8 mouse cellular contexts compared by ENCODE assay signal in the genomic region with DNA sequence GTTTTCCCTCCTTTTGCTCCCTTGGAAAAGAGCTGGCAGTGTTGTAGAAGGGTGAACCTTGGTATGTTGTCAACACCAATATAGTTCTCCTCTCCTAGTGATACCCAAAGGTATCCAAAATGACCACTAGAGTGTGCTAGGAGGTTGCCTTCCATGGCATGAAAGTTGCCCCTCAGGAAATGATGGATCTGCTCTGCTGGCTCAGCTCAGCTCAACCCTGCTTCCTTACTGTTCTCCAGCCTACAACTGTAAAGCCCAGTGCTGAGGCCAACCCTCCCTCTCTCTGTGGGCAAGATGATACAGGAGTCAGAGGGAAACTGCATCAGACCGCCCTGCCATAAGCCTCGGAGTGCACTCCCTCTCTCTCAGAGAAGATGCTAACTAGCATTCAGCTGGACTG. TPM values are rescaled to one million over a fixed set of nuclear protein-coding genes. Genes with fewer than 3 reads are reported as not detected.
DNase-seq lines count a peak whose midpoint lies in the region; ATAC-seq and TF ChIP-seq lines count a peak whose summit lies in the region.

No protein-coding gene starts in this region.

- peak; percentile 48 for TF ChIP-seq CTCF in liver, postnatal 0 days (IDR thresholded peaks at IDR 0.05; ENCODE audit: low read depth)

- H3K36me3 ChIP-seq in embryonic facial prominence, embryonic 11.5 days (replicated peaks; ENCODE audit: control insufficient read depth, insufficient read depth, low read depth, low read length), result no peaks in the 10 kb centered on the region
- no peaks in the 10 kb centered on the region for H3K36me3 ChIP-seq in embryonic facial prominence, embryonic 10.5 days (replicated peaks)
- no peaks in the 10 kb centered on the region for H3K36me3 ChIP-seq in liver, postnatal 0 days (replicated peaks; ENCODE audit: insufficient read depth, low read length)
- H3K36me3 ChIP-seq in liver, embryonic 11.5 days (ENCODE audit: control insufficient read depth, insufficient read depth, low read length), result no peaks in the 10 kb centered on the region

- no peak overlapping the region for H3K9ac ChIP-seq in embryonic facial prominence, embryonic 11.5 days (replicated peaks; ENCODE audit: low read length)
- H3K9ac ChIP-seq in liver, postnatal 0 days (replicated peaks), result no peak overlapping the region
- no peak overlapping the region for H3K9ac ChIP-seq in liver, embryonic 11.5 days (ENCODE audit: low read depth, low read length)

- TF ChIP-seq EP300 in liver, postnatal 0 days (IDR thresholded peaks at IDR 0.05; ENCODE audit: low read depth), result no peak

- no peak overlapping the region for H3K27ac ChIP-seq in embryonic facial prominence, embryonic 11.5 days (replicated peaks; ENCODE audit: low read depth, low read length)
- H3K27ac ChIP-seq in embryonic facial prominence, embryonic 10.5 days (replicated peaks), result no peak overlapping the region
- no peak overlapping the region for H3K27ac ChIP-seq in liver, postnatal 0 days (ENCODE audit: low read depth)
- H3K27ac ChIP-seq in liver, embryonic 11.5 days (ENCODE audit: low read depth, low read length), result no peak overlapping the region

- no peak overlapping the region for H3K4me3 ChIP-seq in embryonic facial prominence, embryonic 11.5 days (ENCODE audit: low read depth, low read length)
- no peak overlapping the region for H3K4me3 ChIP-seq in embryonic facial prominence, embryonic 10.5 days
- H3K4me3 ChIP-seq in liver, postnatal 0 days (ENCODE audit: low read depth, low read length), result no peak overlapping the region
- H3K4me3 ChIP-seq in liver, embryonic 11.5 days (ENCODE audit: low read depth, low read length), result no peak overlapping the region

- peak; percentile 51 for DNase-seq in embryonic facial prominence, embryonic 11.5 days (ENCODE audit: low spot score)
- DNase-seq in embryonic facial prominence, embryonic 10.5 days (ENCODE audit: low spot score), result no peak
- no peak for DNase-seq in liver, postnatal 0 days
- no peak for DNase-seq in liver, embryonic 11.5 days (ENCODE audit: low spot score)
- DNase-seq in cerebellum, adult 9-10 months, result peak; percentile 78
- DNase-seq in kidney, adult 8-10 months, result peak; percentile 26 to 34
- no peak for DNase-seq in spleen, postnatal 36 days (ENCODE audit: low spot score in 2 of 2)

- no peaks in the 10 kb centered on the region for H3K27me3 ChIP-seq in embryonic facial prominence, embryonic 11.5 days (ENCODE audit: control insufficient read depth, insufficient read depth, low read length)
- H3K27me3 ChIP-seq in embryonic facial prominence, embryonic 10.5 days (replicated peaks; ENCODE audit: low read depth, poor library complexity, severe bottlenecking), result no peaks in the 10 kb centered on the region
- no peaks in the 10 kb centered on the region for H3K27me3 ChIP-seq in liver, postnatal 0 days (ENCODE audit: insufficient read depth, low read length)
- 0 out of 2 replicates have a peak, but pooled peaks cover 2% of the 10 kb centered on the region for H3K27me3 ChIP-seq in liver, embryonic 11.5 days (replicated peaks; ENCODE audit: control insufficient read depth, insufficient read depth, low read length)

- H3K9me3 ChIP-seq in embryonic facial prominence, embryonic 11.5 days (replicated peaks; ENCODE audit: control insufficient read depth, low read length), result no peaks in the 10 kb centered on the region
- no peaks in the 10 kb centered on the region for H3K9me3 ChIP-seq in embryonic facial prominence, embryonic 10.5 days
- no peaks in the 10 kb centered on the region for H3K9me3 ChIP-seq in liver, postnatal 0 days (ENCODE audit: low read length)
- H3K9me3 ChIP-seq in liver, embryonic 11.5 days (ENCODE audit: control insufficient read depth, low read length), result no peaks in the 10 kb centered on the region

- no peaks in the 10 kb centered on the region for H3K4me1 ChIP-seq in embryonic facial prominence, embryonic 11.5 days (ENCODE audit: control insufficient read depth, insufficient read depth, low read length)
- 0 out of 2 replicates have a peak, but pooled peaks cover 3% of the 10 kb centered on the region for H3K4me1 ChIP-seq in embryonic facial prominence, embryonic 10.5 days
- no peaks in the 10 kb centered on the region for H3K4me1 ChIP-seq in liver, postnatal 0 days (ENCODE audit: insufficient read depth)
- H3K4me1 ChIP-seq in liver, embryonic 11.5 days (replicated peaks; ENCODE audit: control insufficient read depth, insufficient read depth, low read length), result no peaks in the 10 kb centered on the region

- ATAC-seq in embryonic facial prominence, embryonic 11.5 days (replicated peaks; ENCODE audit: insufficient number of reproducible peaks, low FRiP score, low TSS enrichment, low read depth), result no peak
- no peak for ATAC-seq in liver, postnatal 0 days
- ATAC-seq in liver, embryonic 11.5 days (replicated peaks; ENCODE audit: low FRiP score), result no peak
- no peak for ATAC-seq in erythroblast, adult 5-6 weeks (replicated peaks; ENCODE audit: low FRiP score, poor library complexity, severe bottlenecking)

- WGBS in embryonic facial prominence, embryonic 11.5 days, result 62% methylated on average over 2 of the region's 2 CpGs
- WGBS in embryonic facial prominence, embryonic 10.5 days, result 75% methylated on average over 2 of the region's 2 CpGs
- 63% methylated on average over 2 of the region's 2 CpGs for WGBS in liver, postnatal 0 days (ENCODE audit: insufficient replicate concordance)
- 53% methylated on average over 2 of the region's 2 CpGs for WGBS in liver, embryonic 11.5 days

- H3K4me2 ChIP-seq in embryonic facial prominence, embryonic 11.5 days (ENCODE audit: low read depth, low read length), result no peak overlapping the region
- H3K4me2 ChIP-seq in liver, postnatal 0 days (ENCODE audit: low read depth, low read length), result no peak overlapping the region
- no peak overlapping the region for H3K4me2 ChIP-seq in liver, embryonic 11.5 days

RNA-seq across cellular contexts. Expression of a gene that starts 24.5 kb away (rescaled TPM):
- polyA plus RNA-seq in embryonic facial prominence, embryonic 11.5 days (2014; fragmentation: Nextera tagmentation; extraction: Ambion mirVana), result 83.0 and 93.1 TPM in 2 replicates
- 128 and 131 TPM in 2 replicates for polyA plus RNA-seq in embryonic facial prominence, embryonic 10.5 days (2016; fragmentation: Nextera tagmentation; extraction: Ambion mirVana)
- 1.5 and 1.9 TPM in 2 replicates for polyA plus RNA-seq in liver, postnatal 0 days (2015; fragmentation: Nextera tagmentation; extraction: Ambion mirVana)
- polyA plus RNA-seq in liver, embryonic 11.5 days (2014; fragmentation: Nextera tagmentation; extraction: Ambion mirVana), result 14.0 and 14.2 TPM in 2 replicates
- not detected in 2 replicates for total RNA-seq in erythroblast, adult 5-6 weeks (2015; ENCODE audit: low replicate concordance)
- total RNA-seq in erythroblast, adult 5-6 weeks (2017; ENCODE audit: low replicate concordance), result not detected in 2 replicates

RNA-seq across cellular contexts. Expression of a gene that starts 26.6 kb away (rescaled TPM):
- 0.55 and 0.74 TPM in 2 replicates for polyA plus RNA-seq in embryonic facial prominence, embryonic 11.5 days (2014; fragmentation: Nextera tagmentation; extraction: Ambion mirVana)
- polyA plus RNA-seq in embryonic facial prominence, embryonic 10.5 days (2016; fragmentation: Nextera tagmentation; extraction: Ambion mirVana), result 0.99 and 1.0 TPM in 2 replicates
- polyA plus RNA-seq in liver, postnatal 0 days (2015; fragmentation: Nextera tagmentation; extraction: Ambion mirVana), result not detected in 2 replicates
- polyA plus RNA-seq in liver, embryonic 11.5 days (2014; fragmentation: Nextera tagmentation; extraction: Ambion mirVana), result 0.08 TPM in 1 of 2 replicates, not detected in the other
- not detected in 2 replicates for total RNA-seq in erythroblast, adult 5-6 weeks (2015; ENCODE audit: low replicate concordance)
- not detected in 2 replicates for total RNA-seq in erythroblast, adult 5-6 weeks (2017; ENCODE audit: low replicate concordance)

RNA-seq across cellular contexts. Expression of a gene that starts 54.0 kb away (rescaled TPM):
- polyA plus RNA-seq in embryonic facial prominence, embryonic 11.5 days (2014; fragmentation: Nextera tagmentation; extraction: Ambion mirVana), result 1.7 and 1.9 TPM in 2 replicates
- 0.76 and 1.1 TPM in 2 replicates for polyA plus RNA-seq in embryonic facial prominence, embryonic 10.5 days (2016; fragmentation: Nextera tagmentation; extraction: Ambion mirVana)
- polyA plus RNA-seq in liver, postnatal 0 days (2015; fragmentation: Nextera tagmentation; extraction: Ambion mirVana), result 0.65 and 1.3 TPM in 2 replicates
- polyA plus RNA-seq in liver, embryonic 11.5 days (2014; fragmentation: Nextera tagmentation; extraction: Ambion mirVana), result 2.2 and 2.4 TPM in 2 replicates
- total RNA-seq in erythroblast, adult 5-6 weeks (2015; ENCODE audit: low replicate concordance), result not detected in 2 replicates
- not detected in 2 replicates for total RNA-seq in erythroblast, adult 5-6 weeks (2017; ENCODE audit: low replicate concordance)

Comparison
In these comparisons a context has a peak if more than half of its experiments do, and no peak if none do; other contexts are left out.
1. DNase-seq: peak in embryonic facial prominence, embryonic 11.5 days (single experiment), cerebellum, adult 9-10 months (single experiment) and kidney, adult 8-10 months (2 of 2); none in embryonic facial prominence, embryonic 10.5 days (single experiment), liver, postnatal 0 days (single experiment), liver, embryonic 11.5 days (single experiment) and spleen, postnatal 36 days (0 of 2).